Mouse (Mus musculus) olfactory bulb, adult 2 months (tissue): Measurements from ENCODE around the gene Perm1.

Experiments
- CTCF ChIP-seq: fragments of 200-500 bp; IDR thresholded peaks from 2 replicates; pipeline ENCODE4 v1.5.1; 2012; ENCODE audit warnings: low read depth, mild to moderate bottlenecking, low read length, moderate library complexity; ENCODE audit not compliant: insufficient read depth
- POLR2A ChIP-seq: fragments of 200-500 bp; IDR thresholded peaks from 2 replicates; pipeline ENCODE4 v1.6.1; 2012; ENCODE audit warnings: mild to moderate bottlenecking, low read depth, low read length, moderate library complexity; ENCODE audit not compliant: insufficient read depth

- TF ChIP-seq CTCF (no peak), POLR2A (no peak)
These were observed 528 bp downstream of the Perm1 start for GRCm38 (mm10) chr4:156216196-156216595.
